In genomic region chr3:50300952-50301303, GRCm38 (mm10) we compare ENCODE assay signal across 8 mouse cellular contexts.
A peak's percentile ranks its signal among the peaks of the same experiment; 100 is the strongest.
DNase-seq lines count a peak whose midpoint lies in the region; ATAC-seq and TF ChIP-seq lines count a peak whose summit lies in the region.

No protein-coding gene starts in this region.

- no peak for TF ChIP-seq EP300 in liver, postnatal 0 days (IDR thresholded peaks at IDR 0.05; ENCODE audit: low read depth)

- H3K4me3 ChIP-seq in forebrain, embryonic 12.5 days (replicated peaks) = no peak overlapping the region
- no peak overlapping the region for H3K4me3 ChIP-seq in liver, postnatal 0 days (ENCODE audit: low read depth, low read length)

- peak; percentile 56 for DNase-seq in urinary bladder, postnatal 14 days (ENCODE audit: low spot score)
- DNase-seq in urinary bladder, adult 2 months (ENCODE audit: low spot score) = no peak
- peak; percentile 36 for DNase-seq in c-Kit-positive CD71-negative TER-119-negative erythroid progenitor cells, embryonic 14.5 days (ENCODE audit: low read depth)
- peak; percentile 60 for DNase-seq in kidney, adult 9 months
- DNase-seq in liver, postnatal 0 days = peak; percentile 49
- DNase-seq in ovary, postnatal 14 days (ENCODE audit: low spot score) = peak; percentile 60
- peak; percentile 31 to 36 for DNase-seq in urinary bladder, postnatal 36 days (ENCODE audit: low spot score in 2 of 2)

- no peak overlapping the region for H3K4me2 ChIP-seq in forebrain, embryonic 12.5 days
- no peak overlapping the region for H3K4me2 ChIP-seq in liver, postnatal 0 days (ENCODE audit: low read depth, low read length)

- H3K9me3 ChIP-seq in forebrain, embryonic 12.5 days = no peaks in the 10 kb centered on the region
- H3K9me3 ChIP-seq in liver, postnatal 0 days (ENCODE audit: low read length) = no peaks in the 10 kb centered on the region

- peak; percentile 73 for TF ChIP-seq CTCF in liver, postnatal 0 days (IDR thresholded peaks at IDR 0.05; ENCODE audit: low read depth)

- no peaks in the 10 kb centered on the region for H3K36me3 ChIP-seq in forebrain, embryonic 12.5 days (replicated peaks)
- no peaks in the 10 kb centered on the region for H3K36me3 ChIP-seq in liver, postnatal 0 days (replicated peaks; ENCODE audit: insufficient read depth, low read length)

- 7% methylated on average over 4 of the region's 4 CpGs for WGBS in forebrain, embryonic 12.5 days
- 7% methylated on average over 4 of the region's 4 CpGs for WGBS in liver, postnatal 0 days (ENCODE audit: insufficient replicate concordance)

- H3K4me1 ChIP-seq in forebrain, embryonic 12.5 days = peaks cover 12% of the 10 kb centered on the region
- no peaks in the 10 kb centered on the region for H3K4me1 ChIP-seq in liver, postnatal 0 days (ENCODE audit: insufficient read depth)

- H3K9ac ChIP-seq in forebrain, embryonic 12.5 days = no peak overlapping the region
- no peak overlapping the region for H3K9ac ChIP-seq in liver, postnatal 0 days (replicated peaks)

- no peaks in the 10 kb centered on the region for H3K27me3 ChIP-seq in forebrain, embryonic 12.5 days
- H3K27me3 ChIP-seq in liver, postnatal 0 days (ENCODE audit: insufficient read depth, low read length) = no peaks in the 10 kb centered on the region

- ATAC-seq in forebrain, embryonic 12.5 days (ENCODE audit: low FRiP score) = peak; percentile 54; the same call in 1 of the 2 replicates
- ATAC-seq in liver, postnatal 0 days = no peak

- H3K27ac ChIP-seq in forebrain, embryonic 12.5 days = no peak overlapping the region
- H3K27ac ChIP-seq in liver, postnatal 0 days (ENCODE audit: low read depth) = no peak overlapping the region
